Mouse (Mus musculus) myocyte (in vitro differentiated cells): ENCODE data around the gene Clasp1.

ENCODE experiments used
- CEBPB ChIP-seq: IDR thresholded peaks from 2 replicates; pipeline ENCODE4 v1.6.1; 2011; ENCODE audit warnings: mild to moderate bottlenecking, moderate library complexity; ENCODE audit not compliant: poor library complexity, insufficient read depth, severe bottlenecking
- E2F4 ChIP-seq: IDR thresholded peaks from one replicate; pipeline ENCODE4 v1.6.1; 2011; ENCODE audit warnings: mild to moderate bottlenecking, control low read depth, moderate library complexity; ENCODE audit not compliant: insufficient read depth
- MAX ChIP-seq: IDR thresholded peaks from one replicate; pipeline ENCODE4 v1.6.1; 2011; ENCODE audit warnings: low read depth, mild to moderate bottlenecking, control low read depth
- POLR2A ChIP-seq: IDR thresholded peaks from one replicate; pipeline ENCODE4 v1.6.1; 2011; ENCODE audit warnings: low read depth, mild to moderate bottlenecking, control low read depth, moderate library complexity; ENCODE audit not compliant: insufficient read length
- SRF ChIP-seq: IDR thresholded peaks from one replicate; pipeline ENCODE4 v1.6.1; 2011; ENCODE audit warnings: low read depth; ENCODE audit not compliant: control insufficient read depth, insufficient read length
- USF1 ChIP-seq: IDR thresholded peaks from one replicate; pipeline ENCODE4 v1.6.1; 2011; ENCODE audit warnings: low read depth, mild to moderate bottlenecking, control low read depth, moderate library complexity

GRCm38 (mm10) chr1:118428354-118429084 is 39.7 kb downstream of the Clasp1 start:
- peak; percentile 96 for TF ChIP-seq CEBPB
- no peak for TF ChIP-seq SRF
- no peak for TF ChIP-seq USF1
- no peak for TF ChIP-seq MAX
- TF ChIP-seq POLR2A: no peak
- no peak for TF ChIP-seq E2F4
